Mouse (Mus musculus): Measurements from ENCODE around the gene Inf2.

DNA sequence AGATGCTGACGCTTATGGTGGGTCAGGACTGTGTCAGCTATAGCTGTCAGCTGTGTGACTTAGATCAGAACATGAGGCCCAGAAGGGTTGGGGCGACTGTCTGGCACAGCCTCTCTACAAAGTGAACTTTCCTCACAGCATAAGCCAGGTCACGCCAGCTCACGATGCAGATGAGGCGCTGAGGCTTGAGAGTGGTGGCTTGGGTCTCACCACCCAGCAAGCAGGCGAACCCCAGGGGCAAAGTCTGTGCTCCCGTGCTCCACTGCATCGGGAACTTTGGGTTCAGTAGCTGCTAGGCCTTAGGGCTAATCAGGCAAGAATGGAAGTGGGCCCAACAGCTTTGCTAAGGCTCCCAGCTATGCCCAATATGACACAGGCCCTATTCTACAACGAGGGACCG, 20.4 kb downstream of the Inf2 start:
- TF ChIP-seq POLR2A (IDR thresholded peaks at IDR 0.05; ENCODE audit: control insufficient read depth, low read depth, low read length): no peak
- no peak for TF ChIP-seq CTCF (IDR thresholded peaks at IDR 0.05; ENCODE audit: control insufficient read depth, insufficient read depth, insufficient replicate concordance, low read depth, low read length)
